Mouse (Mus musculus) CD4-positive, CD25-positive, alpha-beta regulatory T cell, adult 9 weeks (primary cell): ENCODE data around the gene Raver1. TPM values are rescaled to one million over a fixed set of nuclear protein-coding genes. Genes with fewer than 3 reads are reported as not detected.

Source experiments
- polyA plus RNA-seq: library from polyadenylated mRNA; unstranded; fragments of 100-300 nt; shearing (Covaris generic); gene quantifications from one replicate; pipeline ENCODE4 v1.2.1, GENCODE M21; 2017

The Raver1 gene
- 82.1 TPM for polyA plus RNA-seq

GRCm38 (mm10) chr9:21091707-21092320, at the start of gene Raver1, which contains the start of gene Gm38431:
Raver1 (minus strand) TSS chr9:21092008.
Gm38431 (minus strand) TSS chr9:21091997.

GRCm38 (mm10) chr9:21131059-21131956, 39.5 kb upstream of the Raver1 start, which contains the start of gene Tyk2:
Tyk2 (minus strand) TSS chr9:21131243.

GRCm38 (mm10) chr9:21073044-21073840, 18.6 kb downstream of the Raver1 start, which contains the start of the genes Gm49373 and Fdx1l:
Gm49373 (minus strand) TSS chr9:21073096.
Fdx1l (minus strand) TSS chr9:21073614.

GRCm38 (mm10) chr9:21067006-21067684, 24.7 kb downstream of the Raver1 start, which contains the start of gene Zglp1:
Zglp1 (minus strand) TSS chr9:21067093.

GRCm38 (mm10) chr9:21031896-21032351, 59.9 kb downstream of the Raver1 start, which contains the start of gene Icam5:
Icam5 (plus strand) TSS chr9:21032073.

GRCm38 (mm10) chr9:21029291-21030054, 62.3 kb downstream of the Raver1 start, which contains the start of gene Icam4:
Icam4 (plus strand) TSS chr9:21029373.

Other genes with a start within 250 kb of the Raver1 start
- gene A230050P20Rik, start 223.4 kb downstream of the Raver1 start, polyA plus RNA-seq = 46.9 TPM
- 0.41 TPM for gene Angptl6, start 212.3 kb downstream of the Raver1 start, polyA plus RNA-seq
- 88.4 TPM for gene Ppan, start 203.8 kb downstream of the Raver1 start, polyA plus RNA-seq
- 305 TPM for gene Eif3g, start 193.4 kb downstream of the Raver1 start, polyA plus RNA-seq
- 96.2 TPM for gene Dnmt1, start 132.1 kb downstream of the Raver1 start, polyA plus RNA-seq
- gene S1pr2, start 115.2 kb downstream of the Raver1 start, polyA plus RNA-seq = 21.2 TPM
- gene Mrpl4, start 89.3 kb downstream of the Raver1 start, polyA plus RNA-seq = 138 TPM
- gene Icam1, start 76.0 kb downstream of the Raver1 start, polyA plus RNA-seq = 113 TPM
- 2.6 TPM for gene Icam4, start 62.6 kb downstream of the Raver1 start, polyA plus RNA-seq
- 0.84 TPM for gene Icam5, start 59.9 kb downstream of the Raver1 start, polyA plus RNA-seq
- gene Zglp1, start 24.9 kb downstream of the Raver1 start, polyA plus RNA-seq = 0.36 TPM
- gene Gm49373, start 18.9 kb downstream of the Raver1 start, polyA plus RNA-seq = not detected
- gene Fdx1l, start 18.4 kb downstream of the Raver1 start, polyA plus RNA-seq = 30.7 TPM
- 7.4 TPM for gene Gm38431, start within 50 bp of the Raver1 start, polyA plus RNA-seq
- 96.0 TPM for gene Tyk2, start 39.2 kb upstream of the Raver1 start, polyA plus RNA-seq
- 305 TPM for gene Cdc37, start 58.0 kb upstream of the Raver1 start, polyA plus RNA-seq
- gene Pde4a, start 73.7 kb upstream of the Raver1 start, polyA plus RNA-seq = 0.61 TPM
- gene Keap1, start 147.4 kb upstream of the Raver1 start, polyA plus RNA-seq = 27.8 TPM
- gene S1pr5, start 156.4 kb upstream of the Raver1 start, polyA plus RNA-seq = not detected
- 48.5 TPM for gene Atg4d, start 173.3 kb upstream of the Raver1 start, polyA plus RNA-seq
- 49.2 TPM for gene Kri1, start 196.0 kb upstream of the Raver1 start, polyA plus RNA-seq
- gene Cdkn2d, start 199.4 kb upstream of the Raver1 start, polyA plus RNA-seq = 152 TPM
- 2.4 TPM for gene Ap1m2, start 220.3 kb upstream of the Raver1 start, polyA plus RNA-seq
- 608 TPM for gene Slc44a2, start 228.7 kb upstream of the Raver1 start, polyA plus RNA-seq